Mouse (Mus musculus) adipocyte (in vitro differentiated cells): ENCODE results near the gene Cdc123.
A peak's percentile ranks its signal among the peaks of the same experiment; 100 is the strongest.

Source experiments
- DNase-seq: peaks from one replicate; pipeline ENCODE4 v3.0.0-alpha.2; 2016; ENCODE audit warnings: low spot score

Cdc123 gene

DNA sequence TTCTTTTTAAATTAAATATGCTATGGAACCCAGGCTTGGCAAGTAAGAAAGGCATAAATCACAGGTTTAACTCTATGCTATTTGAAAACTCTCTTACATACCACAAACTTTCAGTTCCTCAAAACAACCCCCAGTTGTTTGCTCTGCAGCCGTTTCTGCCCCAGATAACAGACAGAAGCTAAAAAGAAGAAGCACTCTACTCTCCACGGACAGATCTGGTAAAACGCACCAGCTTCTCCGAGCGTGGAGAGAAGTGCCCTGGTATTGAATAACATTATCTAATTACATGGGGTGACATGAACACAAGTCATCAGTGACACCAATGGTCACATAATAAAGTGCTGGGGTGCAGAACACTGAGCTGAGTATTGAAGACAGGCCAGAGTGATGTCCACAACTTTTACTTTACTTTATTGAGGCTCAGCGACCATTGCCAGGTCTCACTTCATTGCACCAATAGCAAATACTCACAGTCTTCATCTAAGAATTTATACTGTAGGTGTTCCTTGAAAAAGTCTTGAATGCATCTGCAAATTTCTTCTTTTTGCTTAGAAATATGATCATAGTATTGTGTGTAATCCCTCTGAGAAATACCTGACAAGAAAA is 40.4 kb downstream of the Cdc123 start:
- no peak for DNase-seq

DNA sequence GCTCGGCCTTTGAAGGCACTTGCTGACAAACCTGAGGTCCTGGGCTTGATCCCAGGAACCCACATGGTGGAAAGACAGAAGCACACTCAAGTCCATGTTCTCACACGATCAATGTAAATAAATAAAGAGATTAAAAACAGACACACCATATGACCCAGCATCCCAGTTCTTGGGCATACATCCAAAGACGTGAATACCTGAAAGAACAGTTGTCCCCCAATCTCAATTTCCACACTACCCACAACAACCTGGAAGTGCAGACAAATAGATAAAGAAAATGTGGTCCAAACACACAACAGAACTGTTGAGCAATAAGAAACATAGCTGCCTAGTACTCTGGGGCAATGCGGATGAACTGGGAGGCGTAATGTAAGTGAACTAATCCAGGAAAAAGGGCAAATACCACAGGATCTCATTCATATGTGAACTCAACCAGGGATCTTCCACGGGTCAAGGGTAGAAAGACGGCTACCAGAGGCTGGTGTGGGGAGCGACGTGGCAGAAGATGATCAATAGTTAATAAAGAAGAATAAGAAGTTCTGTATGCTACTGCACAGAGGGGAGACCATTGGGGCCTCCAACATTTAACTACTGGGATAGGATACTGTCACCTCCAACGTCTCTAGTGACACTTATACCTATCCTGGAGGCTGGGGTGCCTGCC is 42.9 kb downstream of the Cdc123 start:
- peak; percentile 12 for DNase-seq

DNA sequence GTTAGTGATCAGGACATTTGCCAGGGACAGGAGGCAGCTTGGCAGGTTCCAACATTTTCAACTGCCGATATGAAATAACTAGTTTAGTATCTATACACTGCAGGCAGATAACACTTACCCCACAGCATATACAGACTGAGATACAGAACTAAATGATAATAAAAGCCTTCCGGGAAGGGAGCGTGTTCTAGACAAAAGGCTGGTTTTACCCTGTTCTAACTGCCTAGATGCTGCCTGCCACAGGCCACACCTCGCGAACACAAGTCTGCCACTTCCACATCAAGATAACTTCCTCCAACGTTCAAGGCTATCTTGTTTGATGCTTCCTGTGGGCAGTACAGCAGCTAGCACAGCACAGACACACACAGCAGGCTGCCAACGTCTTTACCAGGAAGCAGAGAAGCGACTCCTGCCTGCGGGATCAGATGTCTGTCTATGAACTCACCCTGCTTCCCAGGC is 43.8 kb downstream of the Cdc123 start:
- DNase-seq, result no peak

DNA sequence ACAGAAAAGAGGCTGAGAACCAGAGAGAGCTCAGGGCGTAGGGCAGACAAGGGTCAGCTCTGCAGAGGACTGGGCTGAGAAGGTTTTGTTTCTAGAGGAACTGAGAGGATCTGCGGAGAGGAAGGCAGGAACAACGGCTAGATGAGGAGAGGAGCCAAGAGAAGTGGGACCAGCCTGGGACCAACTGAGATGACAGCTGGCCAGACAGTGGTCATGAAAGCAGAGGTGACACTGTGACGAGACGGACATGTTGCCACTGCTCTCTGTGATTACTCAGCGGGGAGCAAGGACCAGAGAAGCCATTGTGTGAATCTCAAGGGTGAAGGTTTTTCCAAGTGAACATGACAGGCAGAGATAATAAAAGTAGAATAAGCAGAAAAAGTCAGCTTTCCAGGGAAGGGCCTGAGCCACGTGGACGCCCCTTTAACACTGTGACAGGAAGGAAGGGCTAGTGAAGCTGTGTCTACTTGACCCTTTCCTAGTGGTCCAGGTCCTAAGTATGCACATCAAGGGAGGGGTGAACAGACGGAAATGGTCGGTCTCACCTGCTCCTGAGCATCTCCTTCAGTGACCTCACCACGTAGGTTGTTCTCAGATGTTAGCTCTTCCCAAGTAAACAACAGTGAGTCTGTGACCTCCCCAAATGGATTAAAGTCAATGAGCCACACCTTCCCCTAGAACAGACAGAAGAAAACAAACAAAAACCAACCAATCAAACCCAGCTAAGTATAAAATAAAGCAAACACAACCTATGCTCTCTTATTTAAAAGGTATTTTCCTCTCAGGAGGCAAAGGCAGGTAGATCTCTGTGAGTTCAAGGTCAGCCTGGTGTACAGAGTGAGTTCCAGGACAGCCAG is 46.9 kb downstream of the Cdc123 start:
- DNase-seq, result no peak

DNA sequence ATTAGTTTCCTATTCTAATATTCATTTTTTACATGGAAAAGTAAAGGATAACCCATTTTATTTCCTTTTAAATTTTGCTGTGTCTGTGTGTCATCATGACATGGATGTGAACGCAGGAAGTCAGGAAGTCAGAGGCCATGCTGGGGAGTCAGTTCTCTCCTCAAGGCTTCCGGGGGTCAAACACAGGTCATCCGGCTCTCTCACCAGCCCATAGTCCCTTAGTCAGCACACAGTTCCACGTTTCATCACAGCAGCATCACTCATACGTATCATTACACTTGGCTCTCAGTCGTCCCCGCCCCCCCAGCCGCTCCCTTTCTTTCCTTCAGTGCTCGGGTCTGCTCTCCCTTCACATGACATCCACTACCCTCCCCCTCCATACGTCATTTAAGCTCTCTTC is 51.2 kb downstream of the Cdc123 start:
- DNase-seq, result no peak

DNA sequence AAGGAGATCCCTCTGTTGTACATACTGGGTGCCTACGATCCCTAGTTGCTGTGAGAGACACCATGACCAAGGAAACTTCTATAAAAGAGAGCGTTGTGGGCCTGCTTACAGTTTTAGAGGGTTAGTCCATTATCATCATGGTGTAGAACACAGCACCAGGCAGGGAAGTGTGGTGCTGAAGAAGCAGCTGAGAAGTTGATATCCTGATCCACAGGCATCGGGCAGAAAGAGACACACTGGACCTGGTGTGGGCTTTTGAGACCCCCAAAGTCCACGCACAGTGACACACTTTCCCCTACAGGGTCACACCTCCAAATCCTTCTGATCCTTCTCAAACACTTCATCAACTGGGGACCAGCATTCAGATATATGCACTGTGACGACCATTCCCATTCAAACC is 52.9 kb downstream of the Cdc123 start:
- no peak for DNase-seq

DNA sequence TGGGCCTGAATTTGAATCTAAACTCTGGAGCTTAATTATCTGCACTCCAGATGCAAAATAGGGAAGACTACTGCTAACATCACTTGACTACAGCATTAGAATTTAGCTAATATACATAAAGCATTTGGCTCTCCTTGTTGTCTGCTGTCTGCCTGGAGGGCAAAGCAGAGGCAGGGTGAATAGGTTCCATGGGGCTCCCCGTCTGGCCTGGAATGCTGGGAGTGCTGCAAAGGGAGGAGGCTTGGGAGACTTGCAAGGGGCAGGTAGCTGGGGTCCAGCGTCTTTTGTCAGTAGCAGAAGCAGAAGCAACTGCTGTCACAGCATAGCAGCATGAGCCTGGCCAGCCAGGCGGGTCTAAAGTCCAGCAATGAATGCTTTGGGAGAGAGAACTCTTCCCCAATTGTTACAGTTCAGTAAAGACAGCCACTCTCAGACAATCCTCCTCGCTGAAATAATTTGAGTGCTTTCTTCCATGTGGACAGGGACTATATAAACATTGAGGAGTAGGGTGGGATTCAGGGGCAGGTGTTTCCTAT is 55.3 kb downstream of the Cdc123 start:
- DNase-seq, result no peak

DNA sequence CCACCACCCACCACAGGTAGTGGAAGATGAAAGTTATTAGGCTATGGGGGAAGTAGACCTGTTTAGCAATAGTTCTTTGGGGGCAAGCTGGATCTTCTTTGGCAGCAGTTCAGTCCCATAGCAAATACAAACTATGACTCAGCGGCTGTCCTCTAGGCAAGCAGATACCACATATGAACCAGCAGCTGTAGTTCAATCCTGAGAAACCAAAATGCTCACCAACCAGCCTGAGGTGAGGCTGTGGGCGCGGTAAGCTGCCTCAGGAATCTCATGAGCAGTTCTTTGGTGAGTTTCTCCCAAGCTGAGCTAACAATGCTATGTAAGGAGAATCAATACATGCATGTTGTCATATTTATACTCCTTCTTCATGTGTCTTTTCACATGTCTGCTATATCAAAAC is 57.6 kb downstream of the Cdc123 start:
- DNase-seq, result no peak

DNA sequence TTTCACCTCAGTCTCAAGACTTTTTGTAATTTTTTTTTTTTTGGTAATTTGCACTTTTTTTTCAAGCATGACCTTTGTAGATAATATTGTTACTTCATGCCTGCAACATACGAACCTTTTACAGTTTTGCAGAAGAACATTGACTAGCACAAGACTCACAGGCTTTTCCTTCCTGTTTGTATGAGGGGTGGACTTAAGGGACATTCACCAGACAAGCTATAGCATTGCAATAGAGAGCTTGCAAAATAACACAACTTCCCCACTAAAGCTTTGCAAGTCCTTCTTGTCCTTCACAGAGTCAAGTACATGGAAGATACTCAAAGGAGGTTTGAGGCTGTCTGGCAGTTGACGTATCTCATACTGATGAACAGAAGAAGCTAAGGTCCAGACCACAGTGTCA is 72.5 kb downstream of the Cdc123 start:
- DNase-seq, result no peak

DNA sequence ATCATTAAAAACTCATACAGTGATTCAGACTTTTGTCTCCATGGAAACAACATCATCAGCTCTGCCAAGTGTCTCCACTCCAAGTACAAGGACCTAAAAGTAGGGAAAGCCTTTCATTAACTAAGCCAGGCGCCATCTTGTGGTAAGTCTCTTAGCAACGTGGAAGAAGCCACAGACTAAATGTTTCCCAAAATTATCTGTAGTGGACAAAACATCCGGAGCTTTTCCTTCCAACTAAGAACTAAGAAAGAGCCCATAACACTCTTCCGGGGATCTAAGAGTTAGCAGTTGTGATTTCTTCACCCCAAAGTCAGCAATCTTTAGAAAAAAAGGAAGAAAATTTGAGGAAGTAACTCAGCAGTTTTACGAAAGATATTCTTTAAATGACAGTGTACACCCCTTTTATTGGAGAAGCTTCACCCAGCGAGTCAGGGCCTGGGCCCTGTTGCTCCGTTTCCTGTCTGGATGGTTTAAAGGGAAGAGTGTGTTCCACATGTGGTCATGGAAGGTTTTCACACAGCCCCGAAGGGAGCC is 74.2 kb downstream of the Cdc123 start:
- peak; percentile 83 for DNase-seq

DNA sequence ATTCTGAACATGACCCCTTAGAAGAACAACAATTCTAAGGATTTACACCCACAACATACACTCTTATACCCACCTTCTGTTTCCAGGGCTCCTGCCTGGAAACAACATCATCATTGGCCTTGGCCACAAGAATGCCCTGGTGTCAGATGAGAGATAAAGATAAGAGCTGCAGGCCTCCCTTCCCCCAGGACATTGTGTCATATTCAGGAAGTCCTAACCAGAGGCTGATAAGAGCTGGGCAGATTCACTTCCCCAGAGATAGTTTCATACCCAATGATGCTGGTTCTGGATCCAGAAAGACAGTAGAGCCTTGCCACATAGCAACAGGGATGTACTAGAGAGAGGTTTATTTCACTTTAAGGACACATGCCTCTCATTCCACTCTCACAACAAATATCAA is 75.3 kb downstream of the Cdc123 start:
- DNase-seq, result no peak

DNA sequence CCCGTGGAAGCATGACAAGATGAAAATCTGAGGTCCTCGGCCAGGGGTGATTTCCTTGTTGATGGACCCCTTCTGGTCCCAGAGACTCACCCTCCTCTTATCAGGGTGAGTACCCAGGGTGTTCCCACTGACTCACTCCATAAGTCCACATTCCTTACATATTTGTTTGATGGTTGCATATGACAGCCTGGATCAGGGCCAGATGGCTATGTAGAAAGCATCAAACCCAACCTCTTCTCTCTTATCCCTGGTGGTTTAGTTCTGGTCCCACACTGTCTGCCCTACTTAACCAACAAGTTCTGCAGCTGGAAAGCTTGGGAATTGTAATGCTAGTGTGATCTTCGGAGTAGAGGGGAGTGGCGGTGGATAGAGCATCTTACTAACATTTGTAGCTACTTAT is 76.0 kb downstream of the Cdc123 start:
- no peak for DNase-seq

DNA sequence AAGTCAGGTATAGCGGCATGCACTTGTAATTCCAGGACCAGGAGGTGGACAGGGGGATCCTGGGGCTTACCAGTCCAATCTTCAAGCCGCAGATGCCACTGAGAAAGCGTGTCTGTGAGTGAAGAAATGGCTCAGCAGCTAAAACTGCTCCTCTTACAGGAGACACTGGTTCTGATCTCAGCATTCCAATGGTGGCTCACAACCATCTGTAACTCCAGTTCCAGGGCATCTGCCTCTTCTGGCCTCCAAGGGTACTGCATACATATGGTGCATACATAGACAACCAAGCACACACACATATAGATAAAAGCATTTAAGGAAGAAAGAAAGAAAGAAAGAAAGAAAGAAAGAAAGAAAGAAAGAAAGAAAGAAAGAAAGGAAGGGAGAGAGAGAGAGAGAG is 82.9 kb downstream of the Cdc123 start:
- DNase-seq, result no peak

DNA sequence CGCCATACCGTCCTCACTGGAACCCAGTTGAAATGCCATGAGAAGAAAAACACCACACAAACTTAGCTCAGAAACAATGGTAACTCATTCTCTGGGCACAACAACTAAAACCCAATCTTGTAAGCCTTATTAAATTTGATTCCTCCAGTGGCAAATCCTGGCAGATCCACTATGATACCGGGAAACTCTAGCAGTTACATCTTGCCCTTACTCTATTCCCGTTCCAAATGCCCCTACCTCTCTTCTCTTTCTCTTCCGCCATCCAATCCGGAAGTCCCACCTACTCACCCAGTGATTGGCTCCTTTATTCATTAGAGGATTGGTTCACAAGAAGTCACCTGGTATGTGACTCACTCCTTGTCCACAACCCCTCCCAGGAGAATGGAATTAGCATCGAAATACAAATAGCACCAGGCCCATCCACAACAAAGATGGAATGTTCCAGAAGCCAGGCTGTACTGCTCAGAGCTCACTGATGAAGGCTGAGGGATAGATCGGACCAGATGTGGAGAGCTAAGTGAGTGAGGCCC is 84.4 kb downstream of the Cdc123 start:
- DNase-seq, result no peak

DNA sequence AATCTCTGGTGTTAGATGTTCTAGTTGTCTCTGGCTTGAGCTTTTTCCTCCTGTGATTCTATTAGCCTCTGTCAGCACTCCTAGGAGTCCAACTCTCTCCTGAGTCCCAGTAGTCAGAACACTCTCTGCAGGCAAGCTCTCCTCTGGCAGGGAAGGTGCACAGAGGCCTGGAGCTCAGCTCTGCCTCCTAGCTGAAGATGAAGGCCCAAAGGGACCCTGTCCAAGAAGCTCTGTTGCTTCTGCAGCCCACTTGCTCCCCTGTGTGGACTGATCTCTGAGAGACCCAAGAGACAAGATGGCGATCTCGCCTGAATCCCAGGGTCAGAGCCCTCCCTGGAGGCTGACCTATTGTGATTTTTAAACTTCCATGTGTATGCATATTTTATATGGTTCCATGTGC is 86.4 kb downstream of the Cdc123 start:
- no peak for DNase-seq

DNA sequence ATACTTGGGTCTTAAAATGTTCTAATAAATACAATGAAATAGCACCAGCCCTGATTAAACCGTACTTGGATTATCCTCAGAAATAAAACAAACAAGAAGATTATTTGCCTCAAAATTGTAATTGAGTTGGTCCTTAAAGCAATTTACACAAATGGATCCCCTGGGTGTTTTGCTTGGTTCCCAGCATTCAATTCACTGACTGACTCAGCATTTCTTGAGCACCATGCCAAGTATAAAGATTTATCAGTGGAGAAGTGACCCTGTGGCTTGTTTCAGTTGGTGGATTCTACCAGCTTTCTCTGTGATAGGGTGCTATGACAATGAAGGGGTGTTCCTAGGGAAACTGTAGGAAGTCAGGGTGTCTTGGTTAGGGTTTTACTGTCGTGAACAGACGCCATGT is 94.1 kb downstream of the Cdc123 start:
- no peak for DNase-seq

DNA sequence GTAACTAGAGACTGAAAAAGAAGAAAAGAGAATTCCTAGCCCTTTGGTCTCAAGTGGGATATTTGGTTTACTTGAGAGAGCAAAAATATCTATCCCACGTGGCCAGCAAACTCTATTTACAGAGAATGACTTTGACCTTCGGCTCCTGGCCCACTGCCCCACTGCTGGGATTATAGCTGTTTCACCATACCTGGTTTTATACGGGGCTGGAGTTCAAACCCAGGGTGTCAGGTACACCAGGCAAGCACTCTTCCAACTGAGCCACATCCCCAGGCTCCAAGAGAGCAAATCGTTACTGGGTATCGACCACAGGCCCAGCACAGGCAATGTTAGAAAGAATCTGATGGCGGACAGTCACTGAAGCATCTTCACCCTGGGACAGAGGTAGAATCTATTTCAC is 95.8 kb downstream of the Cdc123 start:
- no peak for DNase-seq

DNA sequence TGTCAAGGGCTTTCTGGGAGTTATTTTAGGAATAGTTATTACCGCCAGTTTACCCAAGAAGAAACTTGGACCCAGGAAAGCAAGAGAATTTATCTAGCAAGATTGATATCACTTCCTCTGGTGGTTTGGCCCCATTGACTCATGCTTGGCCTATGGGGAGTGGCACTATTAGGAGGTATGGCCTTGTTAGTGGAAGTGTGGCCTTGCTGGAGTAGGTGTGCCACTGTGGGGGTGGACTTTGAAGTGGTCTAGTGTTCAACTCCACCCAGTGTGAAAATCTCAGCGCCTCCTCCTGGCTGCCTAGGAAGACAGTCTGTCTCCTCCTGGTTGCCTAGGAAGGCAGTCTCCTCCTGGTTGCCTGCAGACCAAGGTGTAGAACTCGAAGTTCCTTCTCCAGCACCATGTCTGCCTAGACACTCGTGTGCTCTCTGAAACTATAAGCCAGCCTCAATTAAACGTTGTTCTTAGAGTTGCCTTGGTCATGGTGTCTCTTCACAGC is 97.4 kb downstream of the Cdc123 start:
- no peak for DNase-seq

DNA sequence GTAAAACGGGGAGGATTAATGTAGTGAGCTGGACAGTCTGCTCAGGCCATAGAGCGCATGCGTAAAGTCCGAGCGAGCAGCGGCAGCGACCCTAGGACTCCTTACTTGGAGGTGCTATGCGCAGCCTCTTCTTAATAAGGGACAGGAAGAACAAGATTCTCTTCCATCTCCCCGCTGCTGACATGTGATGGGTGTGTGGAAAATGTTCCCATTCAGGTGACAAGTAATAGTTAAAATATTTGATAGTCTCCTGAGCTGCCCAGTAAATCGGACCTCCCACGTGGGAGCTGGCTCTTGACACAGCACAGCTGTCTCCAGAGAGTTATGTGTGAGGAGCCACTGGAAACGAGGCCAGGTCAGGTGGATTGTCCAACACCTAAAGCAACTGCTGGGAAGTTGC is 98.4 kb downstream of the Cdc123 start:
- DNase-seq, result no peak
